Mouse (Mus musculus) left cerebral cortex, adult 6 months (tissue): ENCODE data around the gene Sorcs2. TPM values are rescaled to one million over a fixed set of nuclear protein-coding genes. Genes with fewer than 3 reads are reported as not detected.

Experiments used
- long read RNA-seq, 2 experiments: library from polyadenylated mRNA; unstranded; transcript quantifications; one replicate each; pipeline ENCODE4 v2.0.0; 2019 to 2020
- polyA plus RNA-seq: library from polyadenylated mRNA; unstranded; fragments of <200 nt; fragmentation: Nextera tagmentation; gene quantifications from 2 replicates; pipeline ENCODE4 v1.2.3, GENCODE M21; 2021

The Sorcs2 gene
- 8.5 and 8.6 TPM in 2 replicates for polyA plus RNA-seq
- long read RNA-seq, experiment 1, full-length matches to known transcripts: 11 of 20 reads
- long read RNA-seq, experiment 1, partial matches to known transcripts: 4 of 20 reads
- long read RNA-seq, experiment 1, other reads (novel, unspliced or antisense): 5 of 20 reads
- long read RNA-seq, experiment 2, partial matches to known transcripts: 1 of 10 reads
- long read RNA-seq, experiment 2, other reads (novel, unspliced or antisense): 9 of 10 reads

DNA sequence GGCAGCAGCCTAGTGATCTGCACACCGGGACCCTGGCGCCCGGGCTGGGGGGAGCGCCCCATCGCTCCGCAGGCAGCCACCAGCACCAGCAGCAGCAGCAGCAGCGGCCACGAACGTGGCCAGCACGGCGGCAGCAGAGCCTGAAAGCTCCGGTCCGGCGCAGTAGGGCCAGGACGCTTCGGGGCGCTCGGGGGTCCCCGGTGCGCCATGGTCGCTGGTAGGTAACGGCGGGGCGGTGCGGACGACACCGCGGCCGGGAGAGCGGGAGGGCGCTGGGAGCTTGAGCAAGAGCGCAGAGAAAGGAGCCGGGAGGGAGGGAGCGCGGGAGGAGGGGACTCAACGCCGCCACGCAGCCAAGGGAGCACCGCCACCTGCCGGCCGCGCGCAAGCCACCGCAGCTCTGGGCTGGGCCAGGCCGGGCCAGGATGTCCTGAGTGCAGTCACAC, at the start of gene Sorcs2:
Gene Sorcs2, minus strand, starts transcription at position 303 of the 446 bp plus-strand sequence.

GRCm38 (mm10) chr5:36203916-36204315, 194.0 kb downstream of the Sorcs2 start, which contains the start of gene Psapl1:
Gene Psapl1, plus strand, starts transcription at chr5:36204021.

Other genes with a start within 250 kb of the Sorcs2 start
- not detected in 2 replicates for gene Psapl1, start 194.1 kb downstream of the Sorcs2 start, polyA plus RNA-seq
- 45.9 and 53.2 TPM in 2 replicates for gene Grpel1, start 66.9 kb upstream of the Sorcs2 start, polyA plus RNA-seq
- gene Tada2b, start 86.1 kb upstream of the Sorcs2 start, polyA plus RNA-seq: 1.9 and 2.9 TPM in 2 replicates
- 0.41 and 0.51 TPM in 2 replicates for gene Ccdc96, start 86.4 kb upstream of the Sorcs2 start, polyA plus RNA-seq
- gene Tbc1d14, start 195.1 kb upstream of the Sorcs2 start, polyA plus RNA-seq: 17.6 and 19.9 TPM in 2 replicates